Mouse (Mus musculus): Measurements from ENCODE around the gene Alb. TPM values are rescaled to one million over a fixed set of nuclear protein-coding genes. Genes with fewer than 3 reads are reported as not detected.

Alb gene
- 0.99 and 1.1 TPM in 2 replicates for polyA plus RNA-seq (2015; fragmentation: Nextera tagmentation; extraction: Ambion mirVana)

- H3K4me1 ChIP-seq (replicated peaks; ENCODE audit: control insufficient read depth, insufficient read depth, low read length) = no peaks in the 10 kb centered on the region
- H3K4me2 ChIP-seq (replicated peaks; ENCODE audit: low read depth) = no peak within 1 kb of the TSS
- H3K9ac ChIP-seq (ENCODE audit: low read depth, low read length) = no peak within 1 kb of the TSS
- no peaks in the 10 kb centered on the region for H3K9me3 ChIP-seq (ENCODE audit: control insufficient read depth)
- no peak within 1 kb of the TSS for H3K4me3 ChIP-seq (ENCODE audit: low read depth, low read length)
- no peak within 1 kb of the TSS for H3K27ac ChIP-seq (ENCODE audit: low read depth, low read length)
- H3K27me3 ChIP-seq (replicated peaks; ENCODE audit: control insufficient read depth, insufficient read depth, low read length) = no peaks in the 10 kb centered on the region
- ATAC-seq = no peak
- no peaks in the 10 kb centered on the region for H3K36me3 ChIP-seq (ENCODE audit: control insufficient read depth, insufficient read depth)
- no peak for TF ChIP-seq CTCF (IDR thresholded peaks at IDR 0.05; ENCODE audit: low read depth)
- 84% methylated on average over 8 of the region's 8 CpGs for WGBS
Observed at GRCm38 (mm10) chr5:90460619-90461018, at the start of gene Alb. Alb (plus strand) TSS chr5:90460897.

GRCm38 (mm10) chr5:90414142-90414924 is 46.4 kb upstream of the Alb start:
- no peak for TF ChIP-seq CTCF (IDR thresholded peaks at IDR 0.05; ENCODE audit: low read depth)
- 45% methylated on average over 8 of the region's 8 CpGs for WGBS
- ATAC-seq = no peak
- H3K4me3 ChIP-seq (ENCODE audit: low read depth, low read length) = no peak overlapping the region
- H3K36me3 ChIP-seq (ENCODE audit: control insufficient read depth, insufficient read depth) = no peaks in the 10 kb centered on the region
- no peaks in the 10 kb centered on the region for H3K27me3 ChIP-seq (replicated peaks; ENCODE audit: control insufficient read depth, insufficient read depth, low read length)
- H3K4me1 ChIP-seq (replicated peaks; ENCODE audit: control insufficient read depth, insufficient read depth, low read length) = no peaks in the 10 kb centered on the region
- no peaks in the 10 kb centered on the region for H3K9me3 ChIP-seq (ENCODE audit: control insufficient read depth)
- peak overlapping the region; percentile 37; the same call in 1 of the 2 replicates for H3K4me2 ChIP-seq (replicated peaks; ENCODE audit: low read depth)
- H3K27ac ChIP-seq (ENCODE audit: low read depth, low read length) = no peak overlapping the region
- H3K9ac ChIP-seq (ENCODE audit: low read depth, low read length) = no peak overlapping the region

- Histone ChIP-seq H3K9me3 (ENCODE audit: control insufficient read depth) (no peaks in the 10 kb centered on the region), H3K9ac (ENCODE audit: low read depth, low read length) (no peak overlapping the region), H3K4me3 (ENCODE audit: low read depth, low read length) (no peak overlapping the region), H3K36me3 (ENCODE audit: control insufficient read depth, insufficient read depth) (no peaks in the 10 kb centered on the region), H3K4me1 (replicated peaks; ENCODE audit: control insufficient read depth, insufficient read depth, low read length) (no peaks in the 10 kb centered on the region), H3K27ac (ENCODE audit: low read depth, low read length) (no peak overlapping the region), H3K4me2 (replicated peaks; ENCODE audit: low read depth) (peak overlapping the region; percentile 37; the same call in 1 of the 2 replicates), H3K27me3 (replicated peaks; ENCODE audit: control insufficient read depth, insufficient read depth, low read length) (no peaks in the 10 kb centered on the region)
- ATAC-seq = no peak
- 23% methylated on average over 6 of the region's 6 CpGs for WGBS
- no peak for TF ChIP-seq CTCF (IDR thresholded peaks at IDR 0.05; ENCODE audit: low read depth)
Observed at GRCm38 (mm10) chr5:90414925-90415295, 45.8 kb upstream of the Alb start.

GRCm38 (mm10) chr5:90424625-90425024 is 36.1 kb upstream of the Alb start:
- Histone ChIP-seq H3K4me1 (replicated peaks; ENCODE audit: control insufficient read depth, insufficient read depth, low read length) (no peaks in the 10 kb centered on the region), H3K4me2 (replicated peaks; ENCODE audit: low read depth) (no peak overlapping the region), H3K9ac (ENCODE audit: low read depth, low read length) (no peak overlapping the region), H3K27ac (ENCODE audit: low read depth, low read length) (no peak overlapping the region), H3K27me3 (replicated peaks; ENCODE audit: control insufficient read depth, insufficient read depth, low read length) (no peaks in the 10 kb centered on the region), H3K9me3 (ENCODE audit: control insufficient read depth) (no peaks in the 10 kb centered on the region), H3K36me3 (ENCODE audit: control insufficient read depth, insufficient read depth) (no peaks in the 10 kb centered on the region), H3K4me3 (ENCODE audit: low read depth, low read length) (no peak overlapping the region)
- ATAC-seq = no peak
- TF ChIP-seq CTCF (IDR thresholded peaks at IDR 0.05; ENCODE audit: low read depth) = no peak
- WGBS = 78% methylated on average over 5 of the region's 5 CpGs

GRCm38 (mm10) chr5:90425191-90425590 is 35.5 kb upstream of the Alb start:
- no peak overlapping the region for H3K9ac ChIP-seq (ENCODE audit: low read depth, low read length)
- H3K27me3 ChIP-seq (replicated peaks; ENCODE audit: control insufficient read depth, insufficient read depth, low read length) = no peaks in the 10 kb centered on the region
- H3K4me1 ChIP-seq (replicated peaks; ENCODE audit: control insufficient read depth, insufficient read depth, low read length) = no peaks in the 10 kb centered on the region
- no peak for TF ChIP-seq CTCF (IDR thresholded peaks at IDR 0.05; ENCODE audit: low read depth)
- H3K9me3 ChIP-seq (ENCODE audit: control insufficient read depth) = no peaks in the 10 kb centered on the region
- no peak for ATAC-seq
- no peaks in the 10 kb centered on the region for H3K36me3 ChIP-seq (ENCODE audit: control insufficient read depth, insufficient read depth)
- H3K4me3 ChIP-seq (ENCODE audit: low read depth, low read length) = no peak overlapping the region
- no peak overlapping the region for H3K27ac ChIP-seq (ENCODE audit: low read depth, low read length)
- H3K4me2 ChIP-seq (replicated peaks; ENCODE audit: low read depth) = no peak overlapping the region
- 71% methylated on average over 3 of the region's 3 CpGs for WGBS

- H3K9ac ChIP-seq (ENCODE audit: low read depth, low read length) = no peak overlapping the region
- 25% methylated on average over 9 of the region's 9 CpGs for WGBS
- H3K27ac ChIP-seq (ENCODE audit: low read depth, low read length) = no peak overlapping the region
- no peaks in the 10 kb centered on the region for H3K27me3 ChIP-seq (replicated peaks; ENCODE audit: control insufficient read depth, insufficient read depth, low read length)
- no peaks in the 10 kb centered on the region for H3K4me1 ChIP-seq (replicated peaks; ENCODE audit: control insufficient read depth, insufficient read depth, low read length)
- H3K4me2 ChIP-seq (replicated peaks; ENCODE audit: low read depth) = no peak overlapping the region
- H3K36me3 ChIP-seq (ENCODE audit: control insufficient read depth, insufficient read depth) = no peaks in the 10 kb centered on the region
- no peaks in the 10 kb centered on the region for H3K9me3 ChIP-seq (ENCODE audit: control insufficient read depth)
- no peak for ATAC-seq
- no peak for TF ChIP-seq CTCF (IDR thresholded peaks at IDR 0.05; ENCODE audit: low read depth)
- H3K4me3 ChIP-seq (ENCODE audit: low read depth, low read length) = no peak overlapping the region
Observed at GRCm38 (mm10) chr5:90431053-90431452, 29.6 kb upstream of the Alb start.

All from intestine, postnatal 0 days (tissue).